Mouse (Mus musculus): ENCODE measurements at regions not wholly inside any gene's neighbourhood (a gene's known extent, or its start where the extent isn't known, plus 50 kb on each side); places are given as distances from the start of the nearest gene placed in this dataset.
A peak's percentile ranks its signal among the peaks of the same experiment; 100 is the strongest.

DNA sequence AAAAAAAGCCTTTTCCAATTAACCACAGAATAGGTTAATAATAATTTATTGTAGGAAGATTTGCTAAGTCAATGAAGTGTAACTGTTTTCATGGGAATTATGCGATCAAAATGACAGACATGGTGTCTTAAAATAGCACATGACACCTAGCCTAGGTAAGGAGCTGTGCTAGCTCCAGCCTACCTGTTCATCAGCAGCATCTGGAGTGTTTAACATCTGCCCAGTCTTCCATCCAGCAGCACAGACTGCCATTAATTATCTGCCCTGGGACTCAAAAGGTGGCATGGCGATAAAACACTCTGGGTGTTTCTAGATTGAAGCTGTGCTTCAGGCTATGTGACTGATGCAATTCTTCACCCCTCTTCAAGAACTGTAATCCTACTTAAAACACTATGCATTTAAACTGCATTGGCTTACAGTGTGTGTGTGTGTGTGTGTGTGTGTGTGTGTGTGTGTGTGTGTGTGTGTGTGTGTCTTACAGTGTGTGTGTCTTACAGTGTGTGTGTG, 296.4 kb downstream of the Rnd3 start:
- Histone ChIP-seq H3K36me3 (no peaks in the 10 kb centered on the region), H3K9me3 (no peaks in the 10 kb centered on the region), H3K4me2 (replicated peaks) (no peak overlapping the region), H3K9ac (no peak overlapping the region), H3K4me1 (replicated peaks) (0 out of 2 replicates have a peak, but pooled peaks cover 2% of the 10 kb centered on the region), H3K27ac (no peak overlapping the region), H3K27me3 (replicated peaks) (no peaks in the 10 kb centered on the region), H3K4me3 (replicated peaks) (no peak overlapping the region)
- no peak for ATAC-seq
- WGBS, result 93% methylated on average over 2 of the region's 2 CpGs

GRCm38 (mm10) chr2:50850071-50850470, 298.8 kb downstream of the Rnd3 start:
- H3K27me3 ChIP-seq (replicated peaks), result no peaks in the 10 kb centered on the region
- ATAC-seq, result peak; percentile 12; the same call in 1 of the 2 replicates
- 28% methylated on average over 3 of the region's 3 CpGs for WGBS
- H3K4me3 ChIP-seq (replicated peaks), result no peak overlapping the region
- no peak overlapping the region for H3K27ac ChIP-seq
- 0 out of 2 replicates have a peak, but pooled peaks cover 2% of the 10 kb centered on the region for H3K4me1 ChIP-seq (replicated peaks)
- no peak overlapping the region for H3K9ac ChIP-seq
- no peak overlapping the region for H3K4me2 ChIP-seq (replicated peaks)
- no peaks in the 10 kb centered on the region for H3K9me3 ChIP-seq
- no peaks in the 10 kb centered on the region for H3K36me3 ChIP-seq

- H3K36me3 ChIP-seq, result no peaks in the 10 kb centered on the region
- no peaks in the 10 kb centered on the region for H3K9me3 ChIP-seq
- no peaks in the 10 kb centered on the region for H3K4me1 ChIP-seq (replicated peaks)
- WGBS, result 82% methylated on average over 2 of the region's 2 CpGs
- H3K9ac ChIP-seq, result no peak overlapping the region
- no peak overlapping the region for H3K27ac ChIP-seq
- H3K4me2 ChIP-seq (replicated peaks), result no peak overlapping the region
- H3K27me3 ChIP-seq (replicated peaks), result no peaks in the 10 kb centered on the region
- no peak overlapping the region for H3K4me3 ChIP-seq (replicated peaks)
- no peak for ATAC-seq
Measured at GRCm38 (mm10) chr2:50841881-50842280, 307.0 kb downstream of the Rnd3 start.

DNA sequence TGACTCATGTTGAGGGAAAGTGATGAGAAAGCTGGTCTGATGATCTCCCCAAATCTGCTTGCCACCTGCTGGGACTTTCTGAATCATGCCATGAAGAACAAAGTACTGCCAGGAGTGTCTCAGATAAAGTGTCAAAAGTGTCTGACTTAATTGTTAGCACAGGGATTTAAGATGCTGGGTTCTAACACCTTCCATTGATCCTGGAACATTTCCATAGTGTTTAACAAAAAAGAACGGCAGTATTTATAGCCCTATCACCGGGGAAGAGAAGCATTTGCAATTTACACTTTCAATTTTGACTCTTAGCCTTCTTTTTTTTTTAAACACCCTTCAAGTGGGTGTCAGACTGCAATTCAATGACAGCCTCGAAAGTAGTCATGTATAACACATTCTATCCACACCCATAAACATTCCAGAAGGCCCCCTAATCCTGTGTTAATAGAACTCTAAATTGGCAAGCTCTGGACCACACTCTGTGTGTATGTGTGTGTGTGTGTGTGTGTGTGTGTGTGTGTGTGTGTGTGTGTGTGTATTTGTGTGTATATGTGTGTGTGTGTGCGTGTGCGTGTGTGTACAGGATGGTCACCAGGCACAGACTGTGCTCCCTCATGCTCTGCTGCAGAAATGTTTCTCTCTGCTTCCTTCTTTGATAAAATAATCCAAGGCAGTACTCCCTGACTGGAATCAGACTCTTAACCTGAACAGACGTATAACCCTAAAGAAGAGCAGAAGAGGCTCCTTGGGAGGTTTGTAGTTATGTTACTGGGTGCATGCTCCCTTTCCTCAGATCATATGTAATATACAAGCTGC, 313.2 kb downstream of the Rnd3 start:
- H3K9ac ChIP-seq, result no peak overlapping the region
- H3K36me3 ChIP-seq, result no peaks in the 10 kb centered on the region
- ATAC-seq, result no peak
- H3K4me3 ChIP-seq (replicated peaks), result no peak overlapping the region
- H3K4me1 ChIP-seq (replicated peaks), result no peaks in the 10 kb centered on the region
- 48% methylated on average over 6 of the region's 6 CpGs for WGBS
- no peak overlapping the region for H3K27ac ChIP-seq
- H3K4me2 ChIP-seq (replicated peaks), result no peak overlapping the region
- H3K9me3 ChIP-seq, result no peaks in the 10 kb centered on the region
- H3K27me3 ChIP-seq (replicated peaks), result no peaks in the 10 kb centered on the region

DNA sequence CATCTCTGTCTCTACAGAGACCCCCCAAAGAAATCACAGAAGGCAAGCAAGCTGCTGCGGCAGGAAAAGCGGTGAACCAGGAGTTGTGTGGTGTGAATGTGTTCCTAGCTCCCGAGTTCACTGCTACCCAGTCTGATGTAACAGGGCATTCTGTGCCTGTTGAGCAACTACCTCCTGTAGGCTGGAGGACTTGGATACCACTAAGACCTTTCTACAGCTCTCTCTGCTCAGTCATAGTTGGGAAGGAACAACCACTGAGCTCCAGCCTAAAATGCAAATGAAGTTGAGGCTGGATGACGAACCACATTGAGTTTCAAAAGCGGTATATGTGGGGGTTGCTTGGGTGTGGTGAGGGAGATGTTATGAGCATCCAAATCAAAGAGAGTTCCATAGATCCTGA, 315.1 kb downstream of the Rnd3 start:
- Histone ChIP-seq H3K4me3 (replicated peaks) (no peak overlapping the region), H3K4me2 (replicated peaks) (no peak overlapping the region), H3K9ac (no peak overlapping the region), H3K27me3 (replicated peaks) (no peaks in the 10 kb centered on the region), H3K36me3 (no peaks in the 10 kb centered on the region), H3K9me3 (no peaks in the 10 kb centered on the region), H3K4me1 (replicated peaks) (no peaks in the 10 kb centered on the region), H3K27ac (no peak overlapping the region)
- 84% methylated on average over 5 of the region's 5 CpGs for WGBS
- ATAC-seq, result no peak

- H3K9me3 ChIP-seq, result no peaks in the 10 kb centered on the region
- WGBS, result 74% methylated on average over 4 of the region's 4 CpGs
Measured at GRCm38 (mm10) chr2:50832471-50832870, 316.4 kb downstream of the Rnd3 start.

DNA sequence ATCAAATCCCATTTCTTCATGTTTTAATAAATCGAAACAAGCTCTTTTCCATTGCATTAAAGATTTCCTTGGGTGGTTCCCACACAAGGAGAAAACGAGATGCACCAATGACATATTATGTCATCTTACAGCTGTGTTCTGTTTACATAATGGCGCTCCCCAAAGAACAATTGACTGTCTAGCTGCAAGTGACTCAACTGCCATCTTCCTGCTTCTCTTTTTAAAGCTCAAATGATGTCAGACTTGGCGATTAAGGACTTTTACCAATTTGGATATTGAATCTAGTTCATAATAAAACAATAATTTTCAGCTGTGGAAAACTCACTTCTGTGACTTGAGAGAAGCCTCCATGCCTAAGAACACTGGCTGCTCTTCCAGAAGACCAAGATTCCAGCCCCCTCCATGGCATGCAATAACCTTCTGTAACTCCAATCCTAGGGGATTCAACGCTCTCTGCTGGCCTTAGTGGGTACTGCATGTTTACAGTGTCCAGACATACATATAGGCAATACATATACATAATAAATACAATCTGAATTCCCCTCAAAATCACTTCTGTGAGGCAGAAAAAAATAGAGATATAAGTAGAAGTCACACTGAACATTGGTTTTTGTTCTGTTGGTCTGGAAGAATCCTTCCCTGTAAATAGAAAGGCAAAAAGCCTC, 318.7 kb downstream of the Rnd3 start:
- H3K27ac ChIP-seq, result no peak overlapping the region
- 63% methylated on average over 5 of the region's 5 CpGs for WGBS

More at GRCm38 (mm10) chr2:50832471-50832870, 316.4 kb downstream of the Rnd3 start:
- Histone ChIP-seq H3K4me2 (replicated peaks) (no peak overlapping the region), H3K4me3 (replicated peaks) (no peak overlapping the region), H3K27ac (no peak overlapping the region), H3K4me1 (replicated peaks) (no peaks in the 10 kb centered on the region), H3K36me3 (no peaks in the 10 kb centered on the region), H3K9ac (no peak overlapping the region), H3K27me3 (replicated peaks) (no peaks in the 10 kb centered on the region)
- ATAC-seq, result no peak

GRCm38 (mm10) chr2:50827097-50827496, 321.8 kb downstream of the Rnd3 start:
- no peak overlapping the region for H3K4me3 ChIP-seq (replicated peaks)
- H3K36me3 ChIP-seq, result no peaks in the 10 kb centered on the region
- ATAC-seq, result no peak
- H3K27me3 ChIP-seq (replicated peaks), result no peaks in the 10 kb centered on the region
- no peaks in the 10 kb centered on the region; the same call in 1 of the 2 replicates for H3K4me1 ChIP-seq (replicated peaks)
- WGBS, result 49% methylated on average over 5 of the region's 5 CpGs
- peak overlapping the region; percentile 37; the same call in 1 of the 2 replicates for H3K27ac ChIP-seq
- H3K4me2 ChIP-seq (replicated peaks), result no peak overlapping the region
- H3K9me3 ChIP-seq, result no peaks in the 10 kb centered on the region
- no peak overlapping the region for H3K9ac ChIP-seq

More for the DNA sequence above, 318.7 kb downstream of the Rnd3 start:
- Histone ChIP-seq H3K9ac (no peak overlapping the region), H3K36me3 (no peaks in the 10 kb centered on the region), H3K27me3 (replicated peaks) (no peaks in the 10 kb centered on the region), H3K4me3 (replicated peaks) (no peak overlapping the region), H3K4me1 (replicated peaks) (no peaks in the 10 kb centered on the region; the same call in 1 of the 2 replicates), H3K4me2 (replicated peaks) (no peak overlapping the region), H3K9me3 (no peaks in the 10 kb centered on the region)
- no peak for ATAC-seq

- Histone ChIP-seq H3K27me3 (replicated peaks) (no peaks in the 10 kb centered on the region), H3K9ac (no peak overlapping the region), H3K36me3 (no peaks in the 10 kb centered on the region), H3K4me3 (replicated peaks) (no peak overlapping the region), H3K9me3 (no peaks in the 10 kb centered on the region), H3K27ac (no peak overlapping the region), H3K4me1 (replicated peaks) (no peaks in the 10 kb centered on the region; the same call in 1 of the 2 replicates), H3K4me2 (replicated peaks) (no peak overlapping the region)
- ATAC-seq, result no peak
- WGBS, result 80% methylated on average over 3 of the region's 3 CpGs
Measured at GRCm38 (mm10) chr2:50826537-50826936, 322.4 kb downstream of the Rnd3 start.

GRCm38 (mm10) chr2:50825626-50826025, 323.3 kb downstream of the Rnd3 start:
- no peaks in the 10 kb centered on the region for H3K9me3 ChIP-seq
- H3K4me2 ChIP-seq (replicated peaks), result no peak overlapping the region
- no peak overlapping the region for H3K27ac ChIP-seq
- H3K27me3 ChIP-seq (replicated peaks), result no peaks in the 10 kb centered on the region
- no peak overlapping the region for H3K4me3 ChIP-seq (replicated peaks)
- no peaks in the 10 kb centered on the region for H3K36me3 ChIP-seq
- no peak for ATAC-seq
- no peaks in the 10 kb centered on the region; the same call in 1 of the 2 replicates for H3K4me1 ChIP-seq (replicated peaks)
- WGBS, result 88% methylated on average over 5 of the region's 5 CpGs
- no peak overlapping the region for H3K9ac ChIP-seq

DNA sequence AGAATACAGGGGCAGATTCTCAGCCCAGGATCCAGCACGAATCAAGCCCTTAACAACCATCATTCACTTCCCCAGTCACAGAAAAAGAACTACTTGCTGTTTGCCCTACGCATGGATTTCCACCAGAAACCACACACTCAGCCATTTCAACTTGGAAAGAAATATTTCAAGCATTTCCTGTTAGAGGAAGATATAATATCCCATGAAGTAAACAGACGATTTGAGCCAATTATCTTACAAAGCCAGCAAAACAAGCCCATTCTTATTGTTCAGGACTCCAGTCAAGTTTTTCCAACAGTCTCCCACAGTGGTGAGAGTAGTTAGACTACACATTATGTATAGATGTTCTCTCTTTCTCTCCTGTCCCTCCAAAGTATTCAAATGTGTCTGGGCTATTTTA, 324.1 kb downstream of the Rnd3 start:
- no peak overlapping the region for H3K9ac ChIP-seq
- ATAC-seq, result peak; percentile 31
- H3K27ac ChIP-seq, result no peak overlapping the region
- 33% methylated on average over 3 of the region's 3 CpGs for WGBS
- no peak overlapping the region for H3K4me2 ChIP-seq (replicated peaks)
- no peaks in the 10 kb centered on the region for H3K9me3 ChIP-seq
- no peaks in the 10 kb centered on the region for H3K27me3 ChIP-seq (replicated peaks)
- no peaks in the 10 kb centered on the region for H3K36me3 ChIP-seq
- H3K4me3 ChIP-seq (replicated peaks), result no peak overlapping the region
- H3K4me1 ChIP-seq (replicated peaks), result no peaks in the 10 kb centered on the region; the same call in 1 of the 2 replicates

- no peak overlapping the region for H3K27ac ChIP-seq
- ATAC-seq, result no peak
- H3K9ac ChIP-seq, result no peak overlapping the region
- H3K9me3 ChIP-seq, result no peaks in the 10 kb centered on the region
- H3K4me1 ChIP-seq (replicated peaks), result no peaks in the 10 kb centered on the region; the same call in 1 of the 2 replicates
- H3K27me3 ChIP-seq (replicated peaks), result no peaks in the 10 kb centered on the region
- H3K36me3 ChIP-seq, result no peaks in the 10 kb centered on the region
- no peak overlapping the region for H3K4me2 ChIP-seq (replicated peaks)
- H3K4me3 ChIP-seq (replicated peaks), result no peak overlapping the region
Measured at GRCm38 (mm10) chr2:50822738-50823137, 326.2 kb downstream of the Rnd3 start.
